Comparison of ENCODE assay signal across 8 mouse cellular contexts in the genomic region with DNA sequence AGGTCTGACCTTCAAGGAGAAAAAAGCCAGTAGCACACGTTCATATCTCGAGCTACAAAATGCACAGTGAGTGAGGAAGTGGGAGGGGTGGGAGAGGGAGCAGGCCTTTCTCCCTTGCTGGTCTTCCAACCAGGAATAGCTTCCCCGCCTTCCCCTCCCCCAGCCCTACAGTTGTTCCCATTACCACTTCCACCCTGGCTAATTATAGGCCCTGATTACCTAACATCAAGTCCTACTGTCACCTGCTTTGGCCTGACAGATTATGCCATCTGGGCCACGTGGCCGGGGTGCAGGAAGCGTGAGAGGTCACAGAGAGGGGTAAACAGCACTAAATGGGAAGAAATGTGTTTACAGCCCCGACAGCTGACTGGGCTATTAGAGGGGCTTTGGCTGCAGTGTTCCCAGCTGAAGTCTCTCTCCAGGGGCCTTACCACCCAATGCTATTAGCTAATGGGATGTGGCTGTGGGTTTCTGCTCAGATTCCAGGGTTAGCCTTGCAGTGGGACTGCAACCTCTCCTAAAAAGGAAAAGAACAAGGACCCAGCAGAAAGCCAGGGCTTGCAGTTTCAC.
DNase-seq lines count a peak whose midpoint lies in the region; ATAC-seq lines count a peak whose summit lies in the region.

No protein-coding gene starts in this region.

- no peaks in the 10 kb centered on the region for H3K36me3 ChIP-seq in forebrain, embryonic 12.5 days (replicated peaks)
- H3K36me3 ChIP-seq in limb, embryonic 13.5 days: no peaks in the 10 kb centered on the region
- no peaks in the 10 kb centered on the region for H3K36me3 ChIP-seq in midbrain, embryonic 15.5 days (replicated peaks)

- no peaks in the 10 kb centered on the region for H3K9me3 ChIP-seq in forebrain, embryonic 12.5 days
- H3K9me3 ChIP-seq in limb, embryonic 13.5 days: no peaks in the 10 kb centered on the region
- H3K9me3 ChIP-seq in midbrain, embryonic 15.5 days: no peaks in the 10 kb centered on the region

- WGBS in forebrain, embryonic 12.5 days: 9% methylated on average over 7 of the region's 7 CpGs
- 8% methylated on average over 7 of the region's 7 CpGs for WGBS in limb, embryonic 13.5 days
- 14% methylated on average over 7 of the region's 7 CpGs for WGBS in midbrain, embryonic 15.5 days

- H3K4me2 ChIP-seq in forebrain, embryonic 12.5 days: peak overlapping the region; percentile 6; the same call in 1 of the 2 replicates
- no peak overlapping the region for H3K4me2 ChIP-seq in limb, embryonic 13.5 days (replicated peaks)
- no peak overlapping the region for H3K4me2 ChIP-seq in midbrain, embryonic 15.5 days

- peaks cover 25% of the 10 kb centered on the region for H3K27me3 ChIP-seq in forebrain, embryonic 12.5 days
- no peaks in the 10 kb centered on the region for H3K27me3 ChIP-seq in limb, embryonic 13.5 days
- H3K27me3 ChIP-seq in midbrain, embryonic 15.5 days (replicated peaks): no peaks in the 10 kb centered on the region

- peak overlapping the region; percentile 48; the same call in 1 of the 2 replicates for H3K27ac ChIP-seq in forebrain, embryonic 12.5 days
- no peak overlapping the region for H3K27ac ChIP-seq in limb, embryonic 13.5 days
- no peak overlapping the region for H3K27ac ChIP-seq in midbrain, embryonic 15.5 days

- H3K9ac ChIP-seq in forebrain, embryonic 12.5 days: no peak overlapping the region
- H3K9ac ChIP-seq in limb, embryonic 13.5 days: no peak overlapping the region
- no peak overlapping the region for H3K9ac ChIP-seq in midbrain, embryonic 15.5 days

- no peak overlapping the region for H3K4me3 ChIP-seq in forebrain, embryonic 12.5 days (replicated peaks)
- H3K4me3 ChIP-seq in limb, embryonic 13.5 days: no peak overlapping the region
- H3K4me3 ChIP-seq in midbrain, embryonic 15.5 days: no peak overlapping the region

- intact Hi-C loops in heart, postnatal 25 days (cut with DNase I): loop anchor here (5.0 kb wide), 1 partner anchor 42 kb away; no protein-coding TSS in a partner anchor

- ATAC-seq in cerebellum, adult (ENCODE audit: insufficient number of reproducible peaks, low FRiP score, low TSS enrichment): peak; percentile 83
- ATAC-seq in forebrain, embryonic 12.5 days (ENCODE audit: low FRiP score): peak; percentile 93
- peak; percentile 72; the same call in 1 of the 2 replicates for ATAC-seq in limb, embryonic 13.5 days (ENCODE audit: low FRiP score, low read depth)
- ATAC-seq in midbrain, embryonic 15.5 days (replicated peaks): peak; percentile 76

- DNase-seq in cerebellum, postnatal 4 days (ENCODE audit: low spot score in 2 of 2): no peak
- peak; percentile 22 for DNase-seq in heart, postnatal 25 days (ENCODE audit: low spot score)
- no peak for DNase-seq in ovary, adult 18-20 months (ENCODE audit: low spot score)
- DNase-seq in frontal cortex, postnatal 10 days (ENCODE audit: low spot score in 2 of 2): no peak

- H3K4me1 ChIP-seq in forebrain, embryonic 12.5 days: peaks cover 18% of the 10 kb centered on the region
- peaks cover 14% of the 10 kb centered on the region for H3K4me1 ChIP-seq in limb, embryonic 13.5 days
- H3K4me1 ChIP-seq in midbrain, embryonic 15.5 days: peaks cover 11% of the 10 kb centered on the region
